Mouse (Mus musculus): ENCODE data around the gene Fam13a. TPM values are rescaled to one million over a fixed set of nuclear protein-coding genes. Genes with fewer than 3 reads are reported as not detected.

The Fam13a gene
- 1.5 and 2.6 TPM in 2 replicates for polyA plus RNA-seq (2012; rRNA removed)

DNA sequence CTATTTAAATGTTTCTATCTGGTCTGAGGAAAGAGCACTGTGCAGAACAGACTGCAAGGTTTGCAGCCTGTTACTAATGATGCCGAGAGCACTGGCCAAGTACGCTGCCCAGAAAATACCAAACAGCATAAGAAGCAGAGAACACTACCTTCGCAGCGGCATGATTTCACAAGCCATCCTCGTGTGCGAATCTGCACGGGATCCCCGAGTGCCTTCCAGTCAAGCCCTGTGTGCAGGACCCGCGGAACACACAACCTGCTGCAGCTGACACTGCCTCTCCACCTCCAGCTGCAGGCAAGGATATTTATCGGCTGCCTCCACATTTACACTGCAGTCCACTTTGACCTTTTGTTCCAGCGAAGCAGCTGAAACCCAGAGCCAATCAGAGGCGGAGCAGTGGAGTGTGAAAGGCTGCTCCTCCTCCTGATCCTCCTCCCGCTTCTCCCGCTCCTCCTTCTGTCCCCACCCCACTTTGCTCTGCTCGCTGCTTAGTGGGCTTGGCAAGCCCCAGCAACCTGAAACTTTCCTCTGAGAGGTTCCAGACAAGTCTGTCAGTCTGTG is at the start of gene Fam13a:
Gene Fam13a (minus strand): TSS at position 386 of the 561 bp plus-strand sequence.
- peak; percentile 94 for DNase-seq (ENCODE audit: low read depth, low spot score)
- WGBS: under 1% methylated on average over 16 of the region's 16 CpGs

DNA sequence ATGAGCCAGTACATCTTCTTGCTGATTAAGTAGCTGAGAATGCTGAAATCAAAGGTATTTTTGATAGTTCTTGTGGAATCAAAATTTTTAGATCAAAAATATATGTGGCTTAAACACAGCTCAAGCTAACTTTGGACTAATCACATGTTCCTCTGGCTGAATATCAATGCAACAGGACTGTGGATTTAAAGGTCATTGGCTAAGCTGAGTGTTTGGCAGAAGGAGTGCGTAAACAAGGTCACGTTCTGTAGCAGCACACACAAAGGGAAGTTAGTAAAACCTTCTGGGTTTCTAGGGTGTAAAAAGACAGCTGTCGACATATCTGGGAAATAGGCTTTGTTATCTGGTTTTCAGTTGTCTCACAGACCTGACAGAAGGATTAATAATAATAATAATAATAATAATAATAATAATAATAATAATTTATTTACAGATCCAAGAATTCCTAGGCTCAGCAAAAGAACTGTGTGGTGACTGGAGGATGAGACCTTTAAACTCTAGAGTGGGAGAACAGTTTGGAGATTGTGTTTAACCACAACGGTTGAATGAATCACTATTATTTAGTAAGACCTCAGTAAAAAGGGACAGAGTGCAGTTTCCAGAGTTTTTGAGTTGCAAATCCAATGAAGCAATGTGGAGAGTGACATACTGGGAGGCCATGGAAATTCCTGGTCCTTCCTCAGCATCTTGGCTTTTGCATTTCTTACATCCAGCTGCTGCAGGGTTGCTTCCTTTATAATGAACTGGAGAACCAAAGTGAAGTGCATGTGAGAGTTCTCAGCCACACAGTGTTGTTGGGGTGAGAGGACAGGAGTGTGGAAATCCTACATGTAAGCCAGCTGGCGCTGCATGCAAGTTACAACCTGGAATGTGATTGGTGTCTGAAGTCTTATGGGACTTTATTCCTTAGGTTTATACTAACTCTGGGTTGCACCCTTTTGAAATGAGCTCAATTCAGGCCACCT is 48.0 kb upstream of the Fam13a start:
- DNase-seq (ENCODE audit: low read depth, low spot score): no peak
- WGBS: 67% methylated on average over 5 of the region's 5 CpGs

DNA sequence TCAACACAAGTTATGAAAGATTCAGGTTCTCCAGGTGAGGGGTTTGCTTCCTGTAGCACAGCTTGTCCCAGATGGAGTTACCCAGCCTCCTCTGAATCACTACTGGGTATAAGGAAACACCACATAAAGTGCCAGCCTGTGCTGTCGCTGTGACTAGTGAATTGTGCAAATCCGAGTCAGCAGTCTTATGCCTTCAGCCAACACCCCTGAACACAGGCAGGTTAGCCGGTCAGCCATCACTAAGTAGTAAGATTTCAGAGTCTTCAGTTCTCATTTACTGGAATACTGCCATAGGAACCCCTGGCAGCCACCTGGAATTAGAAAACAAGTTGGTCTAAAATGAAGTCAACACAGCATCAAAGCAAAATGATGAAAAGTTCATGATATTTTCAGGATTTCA is 47.3 kb upstream of the Fam13a start:
- WGBS: 80% methylated on average over 3 of the region's 3 CpGs
- DNase-seq (ENCODE audit: low read depth, low spot score): no peak

DNA sequence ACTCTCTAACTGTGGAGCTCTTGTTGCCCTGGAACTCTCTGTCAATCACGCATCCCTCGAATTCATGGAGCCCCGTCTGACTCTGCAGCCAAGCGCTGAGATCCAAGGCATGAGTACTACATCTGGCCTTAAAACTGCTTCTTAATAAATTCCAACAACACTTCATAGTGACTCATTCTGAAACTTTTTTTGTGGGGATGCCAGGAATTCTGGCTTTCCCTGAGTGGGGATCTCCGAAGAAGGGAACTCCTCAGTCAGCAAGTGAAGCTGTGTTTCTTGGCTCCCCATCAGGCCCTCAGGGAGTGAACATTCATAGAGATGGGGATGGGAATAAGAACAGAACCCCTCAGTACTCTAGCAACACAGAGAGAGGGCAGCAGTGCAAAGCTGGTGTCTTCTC is 43.8 kb upstream of the Fam13a start:
- WGBS: 71% methylated on average over 5 of the region's 5 CpGs
- no peak for DNase-seq (ENCODE audit: low read depth, low spot score)

DNA sequence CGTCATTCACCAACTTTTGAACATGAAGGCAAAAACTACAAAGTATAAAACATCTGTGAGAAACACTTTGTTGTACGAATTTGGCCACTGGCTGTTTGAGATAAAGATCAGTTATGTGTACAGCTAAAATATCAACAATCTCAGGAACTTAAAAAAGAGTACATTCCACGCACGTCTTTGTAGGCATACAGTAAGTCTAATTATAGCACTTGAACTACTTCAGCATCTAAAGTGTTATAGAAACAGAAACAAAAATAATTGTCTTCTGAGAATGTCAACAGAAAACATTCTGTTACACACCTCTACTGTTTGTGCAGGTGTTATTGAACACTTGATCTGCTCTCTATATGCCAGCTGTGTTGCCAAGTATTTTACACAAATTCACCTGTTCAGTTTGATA is 40.1 kb upstream of the Fam13a start:
- 43% methylated on average over 4 of the region's 4 CpGs for WGBS

DNA sequence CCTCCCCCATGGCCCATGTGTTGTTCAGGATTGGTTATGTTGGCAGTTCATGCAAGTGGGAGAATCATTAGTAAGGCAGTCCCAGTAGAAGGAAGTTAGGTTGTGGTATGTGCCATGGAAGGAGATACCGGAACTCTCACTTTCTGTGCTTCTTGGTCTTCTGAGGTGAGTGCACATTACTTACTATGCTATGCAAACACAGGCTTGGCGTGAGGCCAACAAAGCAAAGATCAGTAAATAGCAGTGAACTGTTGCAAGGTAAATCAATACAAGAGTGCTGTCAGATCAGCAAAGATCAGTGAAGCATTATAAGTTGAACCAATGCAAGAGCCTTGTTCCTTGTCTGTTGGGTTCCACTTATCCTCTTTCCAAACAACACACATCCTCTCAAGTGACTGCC is 28.9 kb upstream of the Fam13a start:
- WGBS: 26% methylated on average over 2 of the region's 2 CpGs
- DNase-seq (ENCODE audit: low read depth, low spot score): peak; percentile 53

More for the DNA sequence above, 40.1 kb upstream of the Fam13a start:
- DNase-seq (ENCODE audit: low read depth, low spot score): no peak

DNA sequence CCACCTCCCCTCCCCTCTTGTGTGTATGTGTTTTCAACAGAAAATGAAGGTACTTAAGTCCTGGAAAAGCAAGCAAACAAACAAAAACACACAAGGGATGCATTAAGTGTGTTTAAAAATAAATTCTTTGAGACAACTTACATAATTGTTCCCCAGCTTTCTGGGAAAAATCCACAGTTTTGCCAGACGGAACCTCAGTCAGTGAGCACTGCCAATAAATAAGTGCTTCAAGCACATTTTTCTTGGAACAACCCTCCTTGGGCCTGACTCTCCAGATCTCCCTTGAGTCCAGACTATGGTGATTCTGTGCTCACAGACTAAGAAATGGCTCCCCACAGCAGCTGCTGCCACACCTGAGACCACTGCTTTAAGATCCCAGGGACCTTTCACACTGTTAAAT is 15.4 kb upstream of the Fam13a start:
- WGBS: 69% methylated on average over 1 of the region's 1 CpGs
- no peak for DNase-seq (ENCODE audit: low read depth, low spot score)

DNA sequence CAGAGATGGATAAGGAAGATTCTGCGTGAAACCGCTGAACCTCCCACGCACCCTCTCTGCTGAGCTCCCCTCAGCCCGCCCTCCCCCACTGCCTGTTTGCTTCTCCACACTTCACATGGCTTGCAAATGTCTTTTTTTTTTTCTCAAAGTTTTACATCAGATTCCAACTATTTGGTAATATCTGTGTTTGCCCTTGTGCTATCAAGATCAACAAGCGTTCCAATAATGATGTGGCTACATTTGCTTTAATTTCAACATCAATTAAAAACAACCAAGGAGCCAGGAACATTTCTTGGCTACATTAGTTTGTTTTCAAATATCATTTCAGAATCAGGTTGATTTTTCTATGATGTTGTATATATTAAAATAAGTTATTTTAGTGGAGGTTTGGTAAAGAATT is 8.4 kb upstream of the Fam13a start:
- DNase-seq (ENCODE audit: low read depth, low spot score): no peak
- 97% methylated on average over 5 of the region's 5 CpGs for WGBS

DNA sequence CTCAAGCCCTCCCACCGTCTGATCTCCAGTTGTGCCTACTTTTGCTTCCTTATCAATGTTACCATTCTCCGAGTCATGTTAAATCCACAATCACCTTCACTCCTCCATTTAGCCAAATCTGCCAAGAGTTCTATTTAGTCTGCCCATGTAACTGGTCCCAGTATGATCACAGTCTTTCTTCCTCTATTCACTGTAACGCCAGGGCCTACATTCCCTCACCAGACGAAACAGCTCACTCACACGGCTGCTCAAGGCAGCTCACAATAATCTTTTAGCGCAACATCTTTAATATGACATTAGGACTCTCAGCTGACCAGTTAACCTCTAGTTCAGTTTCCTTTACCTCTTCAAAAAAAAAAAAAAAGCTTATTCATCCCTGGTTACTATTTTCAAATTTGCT is 7.2 kb upstream of the Fam13a start:
- WGBS: 94% methylated on average over 6 of the region's 6 CpGs
- DNase-seq (ENCODE audit: low read depth, low spot score): no peak

DNA sequence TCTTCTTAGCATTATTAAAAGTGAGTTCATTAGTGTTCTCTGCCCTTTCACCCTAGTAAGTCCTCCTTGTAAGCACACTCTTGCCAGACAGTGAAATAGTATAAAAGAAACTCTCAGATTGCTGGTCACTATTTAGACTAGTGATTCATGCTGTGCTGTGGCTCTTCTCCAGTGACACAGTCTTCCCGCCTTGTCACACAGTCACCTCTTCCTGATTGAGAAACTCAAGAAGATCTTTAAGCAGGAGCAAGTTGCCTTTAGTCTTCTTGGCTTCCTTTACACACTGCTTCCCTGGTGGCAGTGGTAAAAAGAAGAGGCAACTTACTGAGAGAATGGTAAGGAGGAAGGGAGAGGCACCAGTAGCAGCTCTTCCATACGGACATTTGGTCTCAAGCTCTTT is 6.3 kb upstream of the Fam13a start:
- WGBS: 85% methylated on average over 2 of the region's 2 CpGs
- no peak for DNase-seq (ENCODE audit: low read depth, low spot score)

DNA sequence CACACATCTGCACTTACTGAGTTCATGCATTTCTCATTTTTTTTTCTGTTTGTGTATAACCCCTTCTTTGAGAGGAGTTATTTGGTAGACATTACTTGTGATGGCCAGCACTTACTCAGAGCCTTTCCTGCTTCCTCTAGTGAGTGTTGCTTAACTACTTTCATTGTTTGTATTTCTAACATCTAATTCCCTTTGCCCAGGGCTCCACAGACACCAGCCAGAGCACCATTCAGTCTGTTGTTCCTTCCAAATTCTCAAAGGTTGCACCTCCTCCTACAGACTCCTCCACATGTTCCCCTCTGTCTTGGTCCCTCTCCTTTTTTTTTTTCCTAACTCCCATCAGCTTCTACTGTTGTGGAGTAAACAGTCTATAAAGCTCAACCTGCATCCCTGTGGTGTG is 5.7 kb upstream of the Fam13a start:
- no peak for DNase-seq (ENCODE audit: low read depth, low spot score)

DNA sequence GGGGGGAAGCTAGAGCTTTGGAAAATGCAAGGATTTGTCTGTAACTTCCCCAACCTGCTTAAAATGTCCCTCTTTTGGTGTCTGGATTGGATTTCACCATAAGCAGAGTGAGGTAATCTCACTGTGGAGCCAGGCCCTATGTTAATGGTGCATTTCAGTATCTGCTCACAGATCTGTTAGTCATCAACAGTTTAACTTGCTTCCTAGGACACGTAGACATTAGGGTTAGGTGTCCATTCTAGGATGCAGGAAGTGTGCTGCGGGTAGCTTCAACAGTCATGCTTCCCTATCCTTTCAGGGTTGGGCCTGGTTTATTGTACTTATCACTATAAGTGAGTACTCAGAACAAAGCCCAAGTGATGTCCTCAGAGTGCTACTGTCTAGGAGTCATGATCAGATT is 4.5 kb upstream of the Fam13a start:
- 34% methylated on average over 2 of the region's 2 CpGs for WGBS

DNA sequence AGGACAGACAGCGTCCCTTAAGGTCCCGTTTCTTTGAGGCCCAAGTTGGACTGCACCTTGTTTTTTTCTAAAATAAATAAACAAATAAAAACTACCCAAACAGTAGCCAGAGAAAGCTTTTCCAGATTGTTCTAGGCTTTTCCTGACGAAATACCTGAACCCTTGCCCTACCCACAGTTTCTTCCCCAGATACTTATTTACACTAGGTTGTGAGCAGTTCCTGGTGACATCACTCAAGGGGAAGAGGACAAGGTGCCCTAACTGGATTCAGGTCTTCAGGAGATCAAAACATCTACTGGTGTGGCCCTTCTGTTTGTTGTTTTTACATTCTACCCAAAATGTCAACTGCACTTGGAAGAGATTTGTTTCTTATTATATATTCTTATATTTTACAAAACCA is 457 bp upstream of the Fam13a start:
- WGBS: 3% methylated on average over 3 of the region's 3 CpGs
- no peak for DNase-seq (ENCODE audit: low read depth, low spot score)

More for the DNA sequence above, 4.5 kb upstream of the Fam13a start:
- no peak for DNase-seq (ENCODE audit: low read depth, low spot score)

DNA sequence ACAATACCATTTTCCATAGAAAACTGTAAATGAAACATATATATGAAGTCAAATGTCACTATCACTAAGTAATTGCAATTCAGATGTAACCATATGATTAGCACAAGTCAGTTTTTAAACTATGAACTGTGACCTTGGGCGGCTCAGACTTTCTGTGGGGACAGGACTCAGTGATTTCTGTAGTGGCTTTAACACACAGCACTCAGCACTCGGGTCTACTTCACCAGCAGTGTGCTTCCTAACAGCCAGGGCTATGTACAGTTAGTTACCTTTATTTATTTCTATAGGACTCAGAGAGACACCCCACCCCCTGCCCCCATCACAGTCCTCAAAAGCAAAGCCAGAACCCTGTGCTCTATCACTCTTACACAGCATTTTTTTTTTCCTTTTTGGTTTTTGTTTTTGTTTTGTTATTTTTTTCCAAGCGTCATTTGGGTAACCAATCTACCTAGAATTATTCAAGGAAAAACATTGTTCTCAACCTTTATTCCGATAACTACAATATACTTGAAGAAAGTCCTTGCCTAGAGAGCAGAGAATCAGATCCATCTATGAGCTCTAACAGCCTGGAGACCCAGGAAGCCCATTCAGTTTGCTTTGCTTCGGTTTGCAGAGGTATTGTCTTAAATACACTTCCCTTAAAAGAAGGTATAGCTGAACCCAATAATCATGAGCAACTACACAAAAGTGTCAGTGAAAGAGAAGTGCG is 740 bp downstream of the Fam13a start:
- DNase-seq (ENCODE audit: low read depth, low spot score): no peak

DNA sequence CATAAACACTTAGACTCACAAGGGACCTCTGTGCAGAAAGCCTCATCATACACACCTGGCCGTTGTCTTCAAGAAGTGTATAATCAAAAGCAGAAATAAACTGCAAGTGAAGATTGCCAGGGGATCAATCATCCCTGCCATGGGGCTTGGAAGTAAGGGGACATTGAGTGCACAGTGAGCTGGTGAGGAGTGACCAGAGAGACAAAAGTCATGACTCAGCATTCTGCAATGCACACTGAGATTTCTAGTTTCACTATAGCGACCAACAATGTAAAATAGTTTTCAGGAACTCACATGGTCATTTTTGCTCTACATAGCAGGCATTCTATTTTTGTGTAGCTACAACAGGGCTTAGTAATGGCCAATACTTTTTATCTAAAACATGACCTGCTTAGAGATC is 1.7 kb downstream of the Fam13a start:
- no peak for DNase-seq (ENCODE audit: low read depth, low spot score)
- 22% methylated on average over 2 of the region's 2 CpGs for WGBS

More for the DNA sequence above, 740 bp downstream of the Fam13a start:
- WGBS: 20% methylated on average over 6 of the region's 6 CpGs

DNA sequence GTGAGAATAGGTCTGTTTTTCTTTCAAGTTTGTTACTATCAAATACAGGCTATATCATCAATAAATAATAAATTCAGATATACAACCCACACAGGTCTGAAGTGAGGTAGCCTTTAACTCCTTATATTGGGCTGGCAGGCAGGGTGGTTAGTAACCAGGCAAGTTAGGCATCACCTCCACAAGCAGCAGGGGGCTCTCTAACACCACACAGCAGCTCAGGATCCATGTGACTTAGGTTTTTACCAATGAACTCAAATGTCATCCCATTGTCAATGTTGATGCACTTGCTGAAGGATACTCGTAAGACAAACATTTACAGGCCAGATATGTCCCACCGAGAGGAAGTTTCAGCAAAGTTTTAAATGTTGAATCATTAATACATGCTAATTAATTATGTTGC is 4.0 kb downstream of the Fam13a start:
- no peak for DNase-seq (ENCODE audit: low read depth, low spot score)
- 42% methylated on average over 2 of the region's 2 CpGs for WGBS

DNA sequence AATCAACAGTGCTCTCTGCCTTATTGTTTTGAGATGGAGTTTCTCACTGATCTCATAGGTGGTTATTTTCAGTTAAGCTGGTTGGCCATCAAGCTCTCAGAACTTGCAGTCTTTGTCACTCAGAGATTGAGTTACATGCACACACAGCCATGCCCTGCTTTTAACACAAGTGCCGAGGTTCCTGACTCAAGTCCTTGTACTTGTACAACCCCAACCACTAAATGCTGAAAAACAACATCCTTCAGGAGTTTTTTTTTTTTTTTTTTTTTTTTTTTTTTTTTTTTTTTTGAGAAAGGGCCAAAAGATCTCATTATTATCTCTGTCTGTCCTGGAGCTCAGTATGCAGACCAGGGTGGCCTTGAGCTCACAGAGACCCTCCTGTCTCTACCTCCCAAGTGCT is 4.5 kb downstream of the Fam13a start:
- DNase-seq (ENCODE audit: low read depth, low spot score): no peak
- 36% methylated on average over 1 of the region's 1 CpGs for WGBS

DNA sequence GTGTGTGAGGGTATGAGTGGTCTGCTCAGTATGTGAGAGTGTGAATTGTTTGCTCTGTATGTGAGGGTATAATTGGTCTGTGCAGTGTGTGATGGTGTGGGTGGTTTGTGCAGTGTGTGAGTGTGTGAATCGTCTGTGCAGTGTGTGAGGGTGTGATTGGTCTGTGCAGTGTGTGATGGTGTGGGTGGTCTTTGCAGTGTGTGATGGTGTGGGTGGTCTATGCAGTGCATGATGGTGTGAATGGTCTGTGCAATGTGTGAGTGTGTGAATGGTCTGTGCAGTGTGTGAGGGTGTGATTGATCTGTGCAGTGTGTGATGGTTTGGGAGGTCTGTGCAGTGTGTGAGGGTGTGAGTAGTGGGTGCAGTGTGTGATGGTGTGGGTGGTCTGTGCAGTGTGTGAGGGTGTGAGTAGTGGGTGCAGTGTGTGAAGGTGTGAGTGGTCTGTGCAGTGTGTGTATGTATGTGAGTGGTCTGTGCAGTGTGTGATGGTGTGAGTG is 8.0 kb downstream of the Fam13a start:
- DNase-seq (ENCODE audit: low read depth, low spot score): no peak
- 42% methylated on average over 1 of the region's 1 CpGs for WGBS

DNA sequence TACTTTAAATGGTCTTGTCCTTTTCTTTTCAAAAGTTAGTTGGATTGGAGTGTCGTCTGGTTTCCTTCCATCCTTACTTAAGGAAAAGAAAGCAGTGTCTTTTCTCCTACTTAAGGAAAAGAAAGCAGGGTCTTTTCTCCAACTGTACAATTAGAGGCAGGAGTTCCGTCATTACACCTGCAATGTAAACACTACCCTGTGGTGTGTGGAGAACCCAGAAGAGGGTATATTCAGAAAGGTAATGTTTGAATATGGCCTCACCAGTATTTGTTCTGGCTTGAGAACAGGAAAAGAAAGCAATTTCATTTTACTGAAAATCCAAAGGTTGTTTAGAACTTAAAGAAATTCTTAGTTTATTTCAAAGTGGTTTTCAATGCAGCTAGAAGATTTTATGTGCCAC is 9.6 kb downstream of the Fam13a start:
- no peak for DNase-seq (ENCODE audit: low read depth, low spot score)
- WGBS: 34% methylated on average over 2 of the region's 2 CpGs

DNA sequence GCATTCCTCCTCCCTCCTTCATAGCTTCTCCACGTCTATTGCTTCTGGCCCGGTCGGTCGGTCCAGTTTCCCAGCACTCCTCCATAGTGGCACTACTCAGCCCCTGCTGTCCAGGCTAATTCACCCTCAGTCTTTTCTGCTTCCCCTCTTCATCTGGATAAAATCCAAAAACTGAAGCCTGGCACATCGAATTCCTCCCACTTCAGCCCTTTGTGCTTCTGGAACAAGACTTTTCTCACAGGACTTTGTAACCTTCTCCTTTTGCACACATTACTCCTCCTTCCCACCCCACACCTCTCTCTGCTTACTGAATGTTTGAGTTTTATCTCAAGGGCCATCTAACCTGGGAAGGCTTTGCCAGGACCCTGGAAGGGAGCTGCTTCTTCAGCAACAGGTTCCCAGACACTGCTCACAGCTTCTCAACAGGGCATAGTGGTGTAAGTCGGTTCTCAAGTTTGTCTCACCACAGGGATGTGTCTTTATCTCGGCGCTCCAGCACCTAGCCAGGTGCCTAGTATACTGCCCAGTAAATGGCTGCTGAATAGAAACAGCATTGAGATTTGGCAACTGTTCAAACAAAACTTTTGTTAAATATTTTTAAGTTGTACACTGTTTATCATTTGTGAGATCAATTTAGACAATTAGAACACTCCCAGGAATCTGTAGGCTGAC is 10.1 kb downstream of the Fam13a start:
- DNase-seq (ENCODE audit: low read depth, low spot score): no peak
- 31% methylated on average over 8 of the region's 8 CpGs for WGBS

All from large intestine, adult 2 months (tissue).